Mouse (Mus musculus): ENCODE measurements around the gene Gm44579.
A peak's percentile ranks its signal among the peaks of the same experiment; 100 is the strongest.

Gm44579 gene

GRCm38 (mm10) chr15:98167645-98168621, 52.8 kb downstream of the Gm44579 start:
- DNase-seq (ENCODE audit: low read depth), result peak; percentile 94

GRCm38 (mm10) chr15:98166963-98167644, 53.7 kb downstream of the Gm44579 start, which contains the start of gene Ccdc184:
Ccdc184 (plus strand) TSS chr15:98167158.
- no peak for DNase-seq (ENCODE audit: low read depth)

GRCm38 (mm10) chr15:98165525-98165924, 55.3 kb downstream of the Gm44579 start, which contains the start of gene Asb8:
Asb8 (minus strand) TSS chr15:98165625.
- no peak for DNase-seq (ENCODE audit: low read depth)

- DNase-seq (ENCODE audit: low read depth), result no peak
Observed at GRCm38 (mm10) chr15:98162561-98162960, 58.2 kb downstream of the Gm44579 start.

GRCm38 (mm10) chr15:98161026-98161805, 59.6 kb downstream of the Gm44579 start:
- no peak for DNase-seq (ENCODE audit: low read depth)

GRCm38 (mm10) chr15:98157253-98157652, 63.5 kb downstream of the Gm44579 start:
- no peak for DNase-seq (ENCODE audit: low read depth)

- DNase-seq (ENCODE audit: low read depth), result peak; percentile 54
Observed at GRCm38 (mm10) chr15:98155944-98156343, 64.8 kb downstream of the Gm44579 start.

GRCm38 (mm10) chr15:98155272-98155671, 65.5 kb downstream of the Gm44579 start:
- DNase-seq (ENCODE audit: low read depth), result no peak

- DNase-seq (ENCODE audit: low read depth), result no peak
Observed at GRCm38 (mm10) chr15:98154631-98155030, 66.1 kb downstream of the Gm44579 start.

- DNase-seq (ENCODE audit: low read depth), result no peak
Observed at GRCm38 (mm10) chr15:98154146-98154545, 66.6 kb downstream of the Gm44579 start.

GRCm38 (mm10) chr15:98153625-98154024, 67.2 kb downstream of the Gm44579 start:
- peak; percentile 82 for DNase-seq (ENCODE audit: low read depth)

GRCm38 (mm10) chr15:98152916-98153315, 67.9 kb downstream of the Gm44579 start:
- DNase-seq (ENCODE audit: low read depth), result peak; percentile 39

- no peak for DNase-seq (ENCODE audit: low read depth)
Observed at GRCm38 (mm10) chr15:98149166-98149602, 71.6 kb downstream of the Gm44579 start.

- no peak for DNase-seq (ENCODE audit: low read depth)
Observed at GRCm38 (mm10) chr15:98148356-98148755, 72.4 kb downstream of the Gm44579 start.

GRCm38 (mm10) chr15:98145559-98146181, 75.1 kb downstream of the Gm44579 start:
- DNase-seq (ENCODE audit: low read depth), result peak; percentile 98

- DNase-seq (ENCODE audit: low read depth), result no peak
Observed at GRCm38 (mm10) chr15:98144861-98145507, 75.8 kb downstream of the Gm44579 start.

- no peak for DNase-seq (ENCODE audit: low read depth)
Observed at GRCm38 (mm10) chr15:98142515-98142914, 78.3 kb downstream of the Gm44579 start.

- no peak for DNase-seq (ENCODE audit: low read depth)
Observed at GRCm38 (mm10) chr15:98140809-98141208, 80.0 kb downstream of the Gm44579 start.

- DNase-seq (ENCODE audit: low read depth), result no peak
Observed at GRCm38 (mm10) chr15:98139763-98140162, 81.0 kb downstream of the Gm44579 start.

GRCm38 (mm10) chr15:98136871-98137270, 83.9 kb downstream of the Gm44579 start:
- DNase-seq (ENCODE audit: low read depth), result no peak
